Mouse (Mus musculus): ENCODE results near the gene Sall1. TPM values are rescaled to one million over a fixed set of nuclear protein-coding genes. Genes with fewer than 3 reads are reported as not detected.

Sall1 gene
- 26.4 TPM for polyA plus RNA-seq (2014; fragmentation: Illumina TruSeq; extraction: RNeasy Lipid Tissue Mini Kit (QIAGEN cat#74804); ENCODE audit: low read depth, low replicate concordance)

GRCm38 (mm10) chr8:89043940-89044339 lies at the start of gene Sall1:
TSS of gene Sall1 (minus strand) at chr8:89044162.

All from kidney, adult 10 weeks (tissue).